Mouse (Mus musculus): ENCODE measurements around the gene Scarb2. TPM values are rescaled to one million over a fixed set of nuclear protein-coding genes. Genes with fewer than 3 reads are reported as not detected.

Scarb2 gene
- 18.0 and 19.7 TPM in 2 replicates for polyA plus RNA-seq (2015; fragmentation: Nextera tagmentation; extraction: Ambion mirVana)

- Histone ChIP-seq H3K4me3 (ENCODE audit: low read depth, low read length) (peak within 1 kb of the TSS; percentile 76), H3K27me3 (replicated peaks; ENCODE audit: control insufficient read depth, insufficient read depth, low read length) (no peaks in the 10 kb centered on the region), H3K4me1 (replicated peaks; ENCODE audit: control insufficient read depth, insufficient read depth, low read length) (no peaks in the 10 kb centered on the region; the same call in 1 of the 2 replicates), H3K9me3 (ENCODE audit: control insufficient read depth) (0 out of 2 replicates have a peak, but pooled peaks cover 5% of the 10 kb centered on the region), H3K4me2 (replicated peaks; ENCODE audit: low read depth) (peak within 1 kb of the TSS; percentile 73), H3K27ac (ENCODE audit: low read depth, low read length) (peak within 1 kb of the TSS; percentile 97), H3K9ac (ENCODE audit: low read depth, low read length) (peak within 1 kb of the TSS; percentile 49), H3K36me3 (ENCODE audit: control insufficient read depth, insufficient read depth) (no peaks in the 10 kb centered on the region)
- no peak for ATAC-seq
- no peak for TF ChIP-seq CTCF (IDR thresholded peaks at IDR 0.05; ENCODE audit: low read depth)
Observed at GRCm38 (mm10) chr5:92506733-92507132, at the start of gene Scarb2. TSS of gene Scarb2 (minus strand) at chr5:92506833.

- H3K9ac ChIP-seq (ENCODE audit: low read depth, low read length) = no peak overlapping the region
- H3K4me2 ChIP-seq (replicated peaks; ENCODE audit: low read depth) = no peak overlapping the region
- 96% methylated on average over 1 of the region's 1 CpGs for WGBS
- 0 out of 2 replicates have a peak, but pooled peaks cover 3% of the 10 kb centered on the region for H3K9me3 ChIP-seq (ENCODE audit: control insufficient read depth)
- ATAC-seq = no peak
- no peaks in the 10 kb centered on the region for H3K36me3 ChIP-seq (ENCODE audit: control insufficient read depth, insufficient read depth)
- no peaks in the 10 kb centered on the region for H3K27me3 ChIP-seq (replicated peaks; ENCODE audit: control insufficient read depth, insufficient read depth, low read length)
- no peak overlapping the region for H3K27ac ChIP-seq (ENCODE audit: low read depth, low read length)
- no peaks in the 10 kb centered on the region for H3K4me1 ChIP-seq (replicated peaks; ENCODE audit: control insufficient read depth, insufficient read depth, low read length)
- H3K4me3 ChIP-seq (ENCODE audit: low read depth, low read length) = no peak overlapping the region
- no peak for TF ChIP-seq CTCF (IDR thresholded peaks at IDR 0.05; ENCODE audit: low read depth)
Observed at GRCm38 (mm10) chr5:92555905-92556304, 49.3 kb upstream of the Scarb2 start.

GRCm38 (mm10) chr5:92554891-92555511 lies 48.4 kb upstream of the Scarb2 start, which contains the start of gene Fam47e:
TSS of gene Fam47e (plus strand) at chr5:92555069.
- no peak within 1 kb of the TSS for H3K4me3 ChIP-seq (ENCODE audit: low read depth, low read length)
- H3K36me3 ChIP-seq (ENCODE audit: control insufficient read depth, insufficient read depth) = no peaks in the 10 kb centered on the region
- no peak within 1 kb of the TSS for H3K4me2 ChIP-seq (replicated peaks; ENCODE audit: low read depth)
- WGBS = 76% methylated on average over 16 of the region's 16 CpGs
- H3K27ac ChIP-seq (ENCODE audit: low read depth, low read length) = no peak within 1 kb of the TSS
- no peaks in the 10 kb centered on the region for H3K27me3 ChIP-seq (replicated peaks; ENCODE audit: control insufficient read depth, insufficient read depth, low read length)
- H3K4me1 ChIP-seq (replicated peaks; ENCODE audit: control insufficient read depth, insufficient read depth, low read length) = no peaks in the 10 kb centered on the region
- H3K9me3 ChIP-seq (ENCODE audit: control insufficient read depth) = 0 out of 2 replicates have a peak, but pooled peaks cover 3% of the 10 kb centered on the region
- no peak for ATAC-seq
- H3K9ac ChIP-seq (ENCODE audit: low read depth, low read length) = no peak within 1 kb of the TSS
- no peak for TF ChIP-seq CTCF (IDR thresholded peaks at IDR 0.05; ENCODE audit: low read depth)

GRCm38 (mm10) chr5:92554443-92554842 lies 47.8 kb upstream of the Scarb2 start:
- ATAC-seq = no peak
- Histone ChIP-seq H3K4me3 (ENCODE audit: low read depth, low read length) (no peak overlapping the region), H3K9ac (ENCODE audit: low read depth, low read length) (no peak overlapping the region), H3K36me3 (ENCODE audit: control insufficient read depth, insufficient read depth) (no peaks in the 10 kb centered on the region), H3K4me1 (replicated peaks; ENCODE audit: control insufficient read depth, insufficient read depth, low read length) (no peaks in the 10 kb centered on the region), H3K9me3 (ENCODE audit: control insufficient read depth) (0 out of 2 replicates have a peak, but pooled peaks cover 3% of the 10 kb centered on the region), H3K27me3 (replicated peaks; ENCODE audit: control insufficient read depth, insufficient read depth, low read length) (no peaks in the 10 kb centered on the region), H3K4me2 (replicated peaks; ENCODE audit: low read depth) (no peak overlapping the region), H3K27ac (ENCODE audit: low read depth, low read length) (no peak overlapping the region)
- TF ChIP-seq CTCF (IDR thresholded peaks at IDR 0.05; ENCODE audit: low read depth) = no peak
- 85% methylated on average over 4 of the region's 4 CpGs for WGBS

GRCm38 (mm10) chr5:92553939-92554338 lies 47.3 kb upstream of the Scarb2 start:
- Histone ChIP-seq H3K4me3 (ENCODE audit: low read depth, low read length) (no peak overlapping the region), H3K27me3 (replicated peaks; ENCODE audit: control insufficient read depth, insufficient read depth, low read length) (no peaks in the 10 kb centered on the region), H3K27ac (ENCODE audit: low read depth, low read length) (no peak overlapping the region), H3K9me3 (ENCODE audit: control insufficient read depth) (0 out of 2 replicates have a peak, but pooled peaks cover 3% of the 10 kb centered on the region), H3K9ac (ENCODE audit: low read depth, low read length) (no peak overlapping the region), H3K36me3 (ENCODE audit: control insufficient read depth, insufficient read depth) (no peaks in the 10 kb centered on the region), H3K4me2 (replicated peaks; ENCODE audit: low read depth) (no peak overlapping the region), H3K4me1 (replicated peaks; ENCODE audit: control insufficient read depth, insufficient read depth, low read length) (no peaks in the 10 kb centered on the region)
- WGBS = 64% methylated on average over 3 of the region's 3 CpGs
- peak; percentile 56 for TF ChIP-seq CTCF (IDR thresholded peaks at IDR 0.05; ENCODE audit: low read depth)
- no peak for ATAC-seq

- Histone ChIP-seq H3K4me1 (replicated peaks; ENCODE audit: control insufficient read depth, insufficient read depth, low read length) (no peaks in the 10 kb centered on the region), H3K9me3 (ENCODE audit: control insufficient read depth) (0 out of 2 replicates have a peak, but pooled peaks cover 3% of the 10 kb centered on the region), H3K27me3 (replicated peaks; ENCODE audit: control insufficient read depth, insufficient read depth, low read length) (no peaks in the 10 kb centered on the region), H3K27ac (ENCODE audit: low read depth, low read length) (no peak overlapping the region), H3K36me3 (ENCODE audit: control insufficient read depth, insufficient read depth) (no peaks in the 10 kb centered on the region), H3K4me2 (replicated peaks; ENCODE audit: low read depth) (no peak overlapping the region), H3K4me3 (ENCODE audit: low read depth, low read length) (no peak overlapping the region), H3K9ac (ENCODE audit: low read depth, low read length) (no peak overlapping the region)
- TF ChIP-seq CTCF (IDR thresholded peaks at IDR 0.05; ENCODE audit: low read depth) = no peak
- ATAC-seq = no peak
- WGBS = 78% methylated on average over 2 of the region's 2 CpGs
Observed at GRCm38 (mm10) chr5:92552611-92553010, 46.0 kb upstream of the Scarb2 start.
